Mouse (Mus musculus): ENCODE measurements around the gene Leng1.

- TF ChIP-seq CTCF (IDR thresholded peaks at IDR 0.05; ENCODE audit: low read depth) (no peak), EP300 (IDR thresholded peaks at IDR 0.05; ENCODE audit: low read depth) (no peak)
Observed at GRCm38 (mm10) chr7:3643843-3644242, 21.8 kb downstream of the Leng1 start.
